Comparison of ENCODE assay signal across 8 mouse cellular contexts in the genomic region with DNA sequence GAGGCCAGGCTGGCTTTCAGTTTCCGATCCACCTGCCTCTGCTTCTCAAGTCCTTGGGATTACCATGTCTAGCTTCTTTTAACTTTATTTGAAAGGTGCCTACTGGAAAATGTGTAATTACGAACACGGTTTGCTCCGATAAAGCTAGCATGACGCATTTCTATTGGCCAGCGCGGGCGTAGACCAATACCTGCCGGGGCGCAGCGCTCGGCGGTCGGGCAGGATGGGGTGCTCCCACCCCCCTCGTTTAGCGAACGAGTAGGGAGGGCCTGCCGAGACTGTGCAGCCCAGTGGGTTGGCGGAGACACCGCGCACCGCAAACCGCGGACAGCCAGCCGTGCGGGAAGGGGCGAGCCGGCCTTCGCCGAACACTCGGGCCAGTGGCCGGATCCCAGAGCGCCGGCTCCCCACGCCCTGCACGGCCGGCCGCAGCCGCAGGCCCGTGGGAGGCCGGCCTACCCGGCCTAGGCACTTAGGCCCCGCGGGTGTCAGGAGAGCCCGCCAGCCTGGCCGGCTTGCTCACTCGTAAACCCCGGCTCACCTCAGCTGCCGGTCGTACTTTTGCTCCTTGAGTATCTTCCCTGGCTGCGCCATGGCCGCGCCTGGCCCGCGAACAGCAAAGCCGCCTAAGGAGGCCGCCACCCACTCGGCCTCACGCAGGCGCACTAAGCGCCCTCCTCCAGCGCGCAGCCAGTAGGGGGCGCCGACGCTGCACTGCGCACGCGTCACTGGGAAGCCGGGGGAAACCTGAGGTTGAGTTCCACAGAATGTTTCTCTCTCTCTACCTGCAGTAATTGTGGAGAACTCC. TPM values are rescaled to one million over a fixed set of nuclear protein-coding genes. Genes with fewer than 3 reads are reported as not detected.
A peak's percentile ranks its signal among the peaks of the same experiment; 100 is the strongest.
DNase-seq lines count a peak whose midpoint lies in the region; ATAC-seq lines count a peak whose summit lies in the region.

Gene Nae1, minus strand, starts transcription at position 667 of the 808 bp plus-strand sequence.
Gene Car7, plus strand, starts transcription at position 719 of the 808 bp plus-strand sequence.

- H3K9me3 ChIP-seq in heart, embryonic 14.5 days (ENCODE audit: control insufficient read depth, low read length): no peaks in the 10 kb centered on the region
- H3K9me3 ChIP-seq in liver, embryonic 13.5 days (replicated peaks): no peaks in the 10 kb centered on the region
- H3K9me3 ChIP-seq in stomach, embryonic 16.5 days (replicated peaks; ENCODE audit: control insufficient read depth, low read length): no peaks in the 10 kb centered on the region

- DNase-seq in c-Kit-negative CD71-positive TER-119-positive erythroid progenitor cells, embryonic 14.5 days (ENCODE audit: low read depth, low spot score): peak; percentile 89
- peak; percentile 73 for DNase-seq in fibroblast of lung, adult 2 months (ENCODE audit: low read depth)
- peak; percentile 96 for DNase-seq in kidney, postnatal 14 days
- peak; percentile 89 for DNase-seq in liver, embryonic 13.5 days
- DNase-seq in neural tube, embryonic 10.5 days (ENCODE audit: extremely low spot score, low spot score): peak; percentile 98

- ATAC-seq in CD4-positive, CD25-positive, alpha-beta regulatory T cell, adult 4 months: peak; percentile 81
- ATAC-seq in heart, embryonic 14.5 days (ENCODE audit: insufficient number of reproducible peaks, insufficient read depth, low FRiP score, low read depth): peak; percentile 90
- ATAC-seq in liver, embryonic 13.5 days (ENCODE audit: low read depth): peak; percentile 96
- ATAC-seq in stomach, embryonic 16.5 days (ENCODE audit: insufficient read depth, low FRiP score): peak; percentile 96

- H3K4me3 ChIP-seq in heart, embryonic 14.5 days (ENCODE audit: control insufficient read depth in 1 of 2, insufficient read depth in 1 of 2, low read depth in 1 of 2, low read length in 2 of 2): peak within 1 kb of the TSS; percentile 84 to 96
- peak within 1 kb of the TSS; percentile 89 for H3K4me3 ChIP-seq in liver, embryonic 13.5 days (replicated peaks)
- H3K4me3 ChIP-seq in stomach, embryonic 16.5 days (replicated peaks; ENCODE audit: low read length): peak within 1 kb of the TSS; percentile 96

- H3K4me1 ChIP-seq in heart, embryonic 14.5 days (ENCODE audit: control insufficient read depth in 2 of 2, insufficient read depth in 2 of 2, low read length in 2 of 2): peaks cover 7 to 23% of the 10 kb centered on the region in 2 experiments
- peaks cover 33% of the 10 kb centered on the region for H3K4me1 ChIP-seq in liver, embryonic 13.5 days (replicated peaks)
- peaks cover 12% of the 10 kb centered on the region for H3K4me1 ChIP-seq in stomach, embryonic 16.5 days (ENCODE audit: control insufficient read depth, insufficient read depth, low read length)

- peaks cover 12% of the 10 kb centered on the region for H3K27me3 ChIP-seq in heart, embryonic 14.5 days (ENCODE audit: control insufficient read depth, insufficient read depth, low read length)
- peaks cover 16% of the 10 kb centered on the region for H3K27me3 ChIP-seq in liver, embryonic 13.5 days
- H3K27me3 ChIP-seq in stomach, embryonic 16.5 days (ENCODE audit: control insufficient read depth, insufficient read depth, low read length): peaks cover 3% of the 10 kb centered on the region; the same call in 1 of the 2 replicates

- peak within 1 kb of the TSS; percentile 81 for H3K4me2 ChIP-seq in heart, embryonic 14.5 days (ENCODE audit: low read length)
- H3K4me2 ChIP-seq in liver, embryonic 13.5 days: peak within 1 kb of the TSS; percentile 77
- peak within 1 kb of the TSS; percentile 91 for H3K4me2 ChIP-seq in stomach, embryonic 16.5 days (ENCODE audit: low read depth, low read length)

- H3K27ac ChIP-seq in heart, embryonic 14.5 days (replicated peaks in 1 of 2; ENCODE audit: control insufficient read depth in 1 of 2, insufficient read depth in 1 of 2, low read depth in 2 of 2, low read length in 2 of 2): peak within 1 kb of the TSS; percentile 60 to 71
- peak within 1 kb of the TSS; percentile 70 for H3K27ac ChIP-seq in liver, embryonic 13.5 days
- peak within 1 kb of the TSS; percentile 84 for H3K27ac ChIP-seq in stomach, embryonic 16.5 days (ENCODE audit: low read length)

- under 1% methylated on average over 70 of the region's 70 CpGs for WGBS in heart, embryonic 14.5 days
- 1% methylated on average over 70 of the region's 70 CpGs for WGBS in liver, embryonic 13.5 days (ENCODE audit: insufficient replicate concordance)
- under 1% methylated on average over 66 of the region's 70 CpGs for WGBS in stomach, embryonic 16.5 days

- H3K9ac ChIP-seq in heart, embryonic 14.5 days (ENCODE audit: low read length): peak within 1 kb of the TSS; percentile 96
- peak within 1 kb of the TSS; percentile 91 for H3K9ac ChIP-seq in liver, embryonic 13.5 days
- H3K9ac ChIP-seq in stomach, embryonic 16.5 days (ENCODE audit: low read length): peak within 1 kb of the TSS; percentile 97

- H3K36me3 ChIP-seq in heart, embryonic 14.5 days (ENCODE audit: control insufficient read depth, insufficient read depth, low read length): peaks cover 12% of the 10 kb centered on the region
- peaks cover 11% of the 10 kb centered on the region for H3K36me3 ChIP-seq in liver, embryonic 13.5 days
- peaks cover 10% of the 10 kb centered on the region; the same call in 1 of the 2 replicates for H3K36me3 ChIP-seq in stomach, embryonic 16.5 days (ENCODE audit: control insufficient read depth, insufficient read depth, low read length)

RNA-seq across cellular contexts. Expression of gene Nae1, which starts in this region (rescaled TPM):
- polyA plus RNA-seq in CD4-positive, CD25-positive, alpha-beta regulatory T cell, adult 4 months (2017; shearing (Covaris generic)): 10 to 100 TPM; 80.6 to 94.4 TPM
- 73.3 and 80.0 TPM in 2 replicates for polyA plus RNA-seq in heart, embryonic 14.5 days (2014; fragmentation: Nextera tagmentation; extraction: Ambion mirVana)
- 43.1 and 49.9 TPM in 2 replicates for polyA plus RNA-seq in liver, embryonic 13.5 days (2015; fragmentation: Nextera tagmentation; extraction: Ambion mirVana)
- 86.4 and 89.4 TPM in 2 replicates for polyA plus RNA-seq in stomach, embryonic 16.5 days (2015; fragmentation: Nextera tagmentation; extraction: Ambion mirVana)

RNA-seq across cellular contexts. Expression of gene Car7, which starts in this region (rescaled TPM):
- polyA plus RNA-seq in CD4-positive, CD25-positive, alpha-beta regulatory T cell, adult 4 months (2017; shearing (Covaris generic)): 1 to 10 TPM; 4.5 to 7.3 TPM
- 2.2 and 2.3 TPM in 2 replicates for polyA plus RNA-seq in heart, embryonic 14.5 days (2014; fragmentation: Nextera tagmentation; extraction: Ambion mirVana)
- 3.7 and 4.2 TPM in 2 replicates for polyA plus RNA-seq in liver, embryonic 13.5 days (2015; fragmentation: Nextera tagmentation; extraction: Ambion mirVana)
- 1.5 and 1.6 TPM in 2 replicates for polyA plus RNA-seq in stomach, embryonic 16.5 days (2015; fragmentation: Nextera tagmentation; extraction: Ambion mirVana)

Comparison
In these comparisons a context has a peak if more than half of its experiments do, and no peak if none do; other contexts are left out.
1. Peak in every context shown above with its lines: DNase-seq, ATAC-seq, H3K4me3 ChIP-seq and H3K27ac ChIP-seq.